Mouse (Mus musculus) forelimb bud, embryonic 11.5 days (tissue): Measurements from ENCODE around the gene Aqp6.

Experiments used
- DNase-seq: peaks from one replicate; pipeline ENCODE4 v3.0.0-alpha.2; 2012; ENCODE audit warnings: low read depth, low spot score

Gene Aqp6

GRCm38 (mm10) chr15:99643832-99644231 is 42.6 kb downstream of the Aqp6 start:
- DNase-seq, result no peak

DNA sequence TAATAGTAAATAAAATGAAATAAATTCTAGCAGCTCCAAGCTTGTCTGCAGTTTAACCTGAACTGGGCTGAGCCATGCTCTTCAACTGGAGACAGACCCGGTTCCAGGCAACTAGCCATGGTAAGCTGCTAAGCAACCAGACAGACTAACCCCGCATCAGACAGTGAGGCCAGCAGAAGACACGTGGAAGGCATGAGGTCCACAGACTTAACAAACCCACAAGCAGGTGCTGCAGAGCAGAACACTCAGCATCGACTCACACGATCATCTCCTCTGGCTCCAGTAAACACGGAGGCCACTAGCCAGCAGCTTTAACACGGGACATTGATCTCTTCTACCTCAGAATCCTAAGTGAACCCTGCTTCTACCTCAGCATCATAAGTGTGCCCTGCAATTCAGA is 43.6 kb downstream of the Aqp6 start:
- no peak for DNase-seq

DNA sequence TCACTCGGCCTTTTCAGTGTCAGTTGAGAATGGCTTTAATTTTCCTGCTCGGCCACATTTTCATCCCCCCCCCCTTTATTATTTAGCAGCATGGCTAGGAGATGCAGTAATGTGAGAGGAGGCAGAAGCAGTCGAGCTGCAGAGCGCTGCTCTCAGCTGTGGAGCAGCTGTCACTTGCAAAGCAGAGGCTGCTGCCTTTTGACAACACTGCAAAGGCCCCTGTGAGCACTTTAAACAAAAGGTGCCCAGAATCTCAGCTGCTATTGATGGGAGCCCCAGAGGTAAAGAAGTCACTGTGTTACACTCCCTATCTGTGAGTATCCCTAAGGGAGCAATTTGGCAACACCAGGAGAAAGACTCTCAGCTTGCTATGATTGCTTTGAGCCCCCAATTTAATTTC is 47.1 kb downstream of the Aqp6 start:
- DNase-seq, result no peak

DNA sequence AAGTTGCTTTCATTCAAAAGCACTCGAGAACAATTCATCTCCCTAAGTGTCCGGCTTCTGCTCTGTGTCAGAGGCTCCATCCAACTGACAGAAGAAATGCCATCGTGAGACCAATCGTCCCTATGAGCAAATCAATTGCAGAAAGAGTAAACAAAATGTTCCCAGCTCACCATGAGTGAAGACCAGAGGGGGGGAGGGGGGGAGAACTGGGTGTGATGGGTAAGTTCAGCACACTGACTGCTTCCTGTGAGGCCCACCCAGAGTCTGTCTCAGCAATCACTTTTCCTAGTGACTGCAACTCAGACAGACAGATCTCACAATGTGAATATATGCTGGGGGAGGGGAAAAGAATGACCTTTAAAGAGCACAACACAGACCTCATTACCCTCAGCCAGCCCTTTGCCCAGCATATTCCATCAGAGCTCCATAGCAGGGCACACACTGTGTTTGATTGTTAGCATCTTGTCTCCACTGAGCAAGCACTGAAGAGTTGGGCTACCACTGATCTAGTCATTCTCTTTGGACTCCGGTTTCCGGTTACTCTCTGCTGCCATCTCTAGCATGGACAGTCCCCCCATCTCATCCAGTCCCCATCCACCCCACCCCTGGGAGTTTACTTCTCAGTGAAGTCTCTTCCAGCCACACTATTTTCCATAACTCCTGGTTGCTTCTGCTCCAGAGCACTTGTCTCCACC is 48.0 kb downstream of the Aqp6 start:
- no peak for DNase-seq

GRCm38 (mm10) chr15:99650304-99650703 is 49.1 kb downstream of the Aqp6 start:
- no peak for DNase-seq

GRCm38 (mm10) chr15:99651163-99651872 is 50.1 kb downstream of the Aqp6 start, which contains the start of gene Racgap1:
Gene Racgap1, minus strand, starts transcription at chr15:99651656.
- peak; percentile 96 for DNase-seq

DNA sequence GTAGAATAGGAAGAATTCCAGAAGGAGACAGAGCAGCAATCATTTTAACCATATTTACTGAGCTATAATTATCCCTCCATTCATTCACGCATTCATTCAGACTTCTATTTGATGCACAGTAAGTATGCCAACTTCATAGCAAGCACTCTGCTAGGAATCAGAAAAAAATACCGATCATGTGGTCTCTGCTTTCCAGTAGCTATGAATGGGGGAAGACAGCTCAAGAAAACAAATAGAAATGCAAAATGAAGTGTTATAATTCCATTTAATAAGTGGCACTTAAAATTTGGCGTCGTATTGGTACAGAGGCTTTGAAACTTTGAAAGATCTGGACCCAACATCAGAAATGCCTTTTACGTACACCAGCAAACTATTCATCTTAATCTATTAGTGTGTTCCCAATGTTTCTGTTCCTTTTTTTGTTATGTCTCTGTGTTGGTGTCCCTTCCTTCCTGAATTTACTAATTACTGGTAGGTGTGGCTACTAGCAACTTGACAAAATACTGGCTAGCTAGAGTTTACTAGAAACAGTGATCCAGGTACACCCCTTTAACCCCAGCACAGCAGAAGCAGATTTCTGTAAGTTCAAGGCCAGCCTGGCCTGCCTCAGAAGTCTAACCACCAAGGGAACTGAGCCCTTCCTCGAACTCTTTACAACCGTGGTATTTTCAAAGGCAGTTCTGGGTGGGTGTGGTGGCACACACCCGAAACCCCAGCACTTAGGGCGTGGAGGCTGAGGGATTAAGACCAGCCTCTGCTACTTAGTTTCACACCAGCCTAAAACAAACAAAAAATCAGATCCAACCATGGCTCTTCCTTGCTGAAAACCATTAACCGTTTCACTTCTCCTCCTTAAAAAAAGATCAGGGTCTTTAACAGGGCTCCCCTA is 51.0 kb downstream of the Aqp6 start:
- DNase-seq, result no peak

DNA sequence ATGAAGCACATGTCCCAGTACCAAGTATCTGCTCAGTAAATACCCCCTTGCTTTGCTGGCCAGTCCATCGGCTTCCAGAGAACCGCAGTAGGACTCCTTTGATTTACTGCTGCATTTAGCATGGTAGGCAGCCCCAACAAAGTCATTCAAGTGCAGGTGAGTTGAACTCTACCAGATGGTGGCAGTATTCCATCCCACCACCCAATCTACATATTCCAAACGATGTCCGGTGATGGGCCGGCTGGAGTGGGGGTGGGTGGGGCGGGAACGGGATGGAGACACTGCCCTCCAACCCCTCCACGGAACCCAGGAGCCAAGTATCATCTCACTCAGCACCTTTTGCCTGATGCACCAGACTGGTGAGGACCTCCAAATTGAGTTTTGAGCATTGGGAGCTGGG is 52.1 kb downstream of the Aqp6 start:
- peak; percentile 41 for DNase-seq

DNA sequence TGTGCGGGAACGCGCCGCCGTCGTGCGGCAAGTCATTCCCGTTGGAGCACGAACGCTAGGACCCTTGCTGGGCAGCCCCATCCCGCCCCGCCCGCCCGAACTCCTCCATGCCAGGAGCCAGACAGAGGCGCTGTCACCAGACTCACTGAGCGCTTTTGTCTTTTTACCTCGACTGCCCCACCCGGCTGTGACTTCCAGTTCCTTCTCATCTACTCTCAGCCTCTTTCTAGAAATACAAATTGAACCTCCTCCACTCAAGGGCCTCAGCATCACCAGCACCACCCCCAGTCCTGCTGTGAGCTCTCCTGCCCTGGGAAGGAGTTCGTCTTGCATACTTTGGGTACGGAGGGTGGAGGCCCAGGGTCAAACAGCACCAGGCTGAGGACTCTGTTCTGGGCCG is 52.7 kb downstream of the Aqp6 start:
- DNase-seq, result no peak
